Mouse (Mus musculus) heart, embryonic 13.5 days (tissue): Measurements from ENCODE around the gene Arap1. TPM values are rescaled to one million over a fixed set of nuclear protein-coding genes. Genes with fewer than 3 reads are reported as not detected.

Experiments used
- ATAC-seq: fragments of 200-750 bp; cut with Nextera tagmentation; 2 replicates; pipeline ENCODE4 v1.8.0; 2017; ENCODE audit warnings: moderate TSS enrichment; ENCODE audit not compliant: insufficient number of reproducible peaks, low FRiP score, low TSS enrichment; ENCODE audit errors: extremely low read depth
- H3K27ac ChIP-seq: fragments of 300-500 bp; sonication (generic); replicated peaks from 2 replicates; pipeline ENCODE4 v1.5.1; 2015; ENCODE audit warnings: moderate library complexity, mild to moderate bottlenecking, inconsistent platforms
- H3K27me3 ChIP-seq: fragments of 300-500 bp; sonication (generic); replicated peaks from 2 replicates; pipeline ENCODE4 v1.6.1; 2015; ENCODE audit warnings: mild to moderate bottlenecking, inconsistent platforms
- H3K36me3 ChIP-seq: fragments of 300-500 bp; sonication (generic); 2 replicates; pipeline ENCODE4 v1.6.1; 2015; ENCODE audit warnings: mild to moderate bottlenecking, inconsistent platforms
- H3K4me1 ChIP-seq: fragments of 300-500 bp; sonication (generic); 2 replicates; pipeline ENCODE4 v1.6.1; 2015; ENCODE audit warnings: inconsistent platforms
- H3K4me2 ChIP-seq: fragments of 300-500 bp; sonication (generic); 2 replicates; pipeline ENCODE4 v1.6.1; 2015; ENCODE audit warnings: inconsistent platforms, mild to moderate bottlenecking, moderate library complexity
- H3K4me3 ChIP-seq: fragments of 300-500 bp; sonication (generic); 2 replicates; pipeline ENCODE4 v1.5.1; 2015; ENCODE audit warnings: moderate library complexity, mild to moderate bottlenecking, inconsistent platforms
- H3K9ac ChIP-seq: fragments of 300-500 bp; sonication (generic); 2 replicates; pipeline ENCODE4 v1.6.1; 2015; ENCODE audit warnings: inconsistent platforms, mild to moderate bottlenecking, moderate library complexity
- H3K9me3 ChIP-seq: fragments of 300-500 bp; sonication (generic); 2 replicates; pipeline ENCODE4 v1.6.1; 2016; ENCODE audit warnings: inconsistent platforms
- WGBS: fragments of 180-500 bp; shearing (Covaris S2); methylation state at CpG from one replicate; pipeline ENCODE4 v1.1.7; 2015; ENCODE audit warnings: mixed read lengths; 5-methylcytosine and 5-hydroxymethylcytosine counted together
- polyA plus RNA-seq: library from polyadenylated mRNA; unstranded; fragments of >200 nt; fragmentation: Nextera tagmentation; extraction: Ambion mirVana; gene quantifications from 2 replicates; pipeline ENCODE4 v1.2.1, GENCODE M21; 2015

Gene Arap1
- polyA plus RNA-seq, 1 experiment from 2014 or later: 26.3 TPM

- Histone ChIP-seq H3K9me3 (no peaks in the 10 kb centered on the region), H3K36me3 (no peaks in the 10 kb centered on the region), H3K27me3 (peaks cover 91% of the 10 kb centered on the region), H3K4me3 (no peak within 1 kb of the TSS), H3K27ac (no peak within 1 kb of the TSS), H3K4me1 (no peaks in the 10 kb centered on the region), H3K4me2 (no peak within 1 kb of the TSS), H3K9ac (no peak within 1 kb of the TSS)
- WGBS: 16% methylated on average over 6 of the region's 6 CpGs
- no peak for ATAC-seq
These were observed 73.7 kb downstream of the Arap1 start, which contains the start of gene Pde2a for GRCm38 (mm10) chr7:101421529-101421928. Gene Pde2a (plus strand): TSS chr7:101421691.

DNA sequence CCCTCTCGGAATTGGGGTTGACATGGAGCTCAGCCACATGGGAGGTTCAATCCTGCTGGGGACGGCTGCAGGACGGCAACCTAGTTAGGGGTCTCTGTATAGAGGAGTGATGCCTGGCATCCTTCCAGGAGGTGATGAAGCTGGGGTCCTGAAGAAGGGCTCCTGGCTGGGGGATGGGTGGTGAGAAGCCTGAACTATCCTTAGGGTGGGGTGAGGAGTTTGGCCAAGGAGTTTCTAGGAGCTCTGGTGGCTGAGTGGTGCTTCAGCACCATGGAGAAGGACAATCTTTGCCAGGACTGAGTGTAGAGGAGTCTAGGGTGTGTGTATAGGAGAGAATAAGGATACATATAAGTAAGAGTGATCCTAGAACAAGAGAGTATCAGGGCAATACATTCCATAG is 74.2 kb downstream of the Arap1 start:
- Histone ChIP-seq H3K9me3 (no peaks in the 10 kb centered on the region), H3K4me2 (no peak overlapping the region), H3K9ac (no peak overlapping the region), H3K4me3 (no peak overlapping the region), H3K36me3 (no peaks in the 10 kb centered on the region), H3K27ac (no peak overlapping the region), H3K27me3 (peaks cover 86% of the 10 kb centered on the region), H3K4me1 (no peaks in the 10 kb centered on the region)
- no peak for ATAC-seq
- WGBS: 39% methylated on average over 3 of the region's 3 CpGs

- Histone ChIP-seq H3K9me3 (no peaks in the 10 kb centered on the region), H3K4me2 (no peak overlapping the region), H3K27ac (no peak overlapping the region), H3K4me1 (no peaks in the 10 kb centered on the region), H3K9ac (no peak overlapping the region), H3K36me3 (no peaks in the 10 kb centered on the region), H3K27me3 (peaks cover 80% of the 10 kb centered on the region), H3K4me3 (no peak overlapping the region)
- no peak for ATAC-seq
- WGBS: 78% methylated on average over 8 of the region's 8 CpGs
These were observed 74.8 kb downstream of the Arap1 start for GRCm38 (mm10) chr7:101422646-101423045.

GRCm38 (mm10) chr7:101423970-101424369 is 76.1 kb downstream of the Arap1 start:
- H3K4me2 ChIP-seq: no peak overlapping the region
- no peak overlapping the region for H3K27ac ChIP-seq
- no peak overlapping the region for H3K9ac ChIP-seq
- no peak overlapping the region for H3K4me3 ChIP-seq
- peaks cover 74% of the 10 kb centered on the region for H3K27me3 ChIP-seq
- ATAC-seq: no peak
- H3K36me3 ChIP-seq: no peaks in the 10 kb centered on the region
- 55% methylated on average over 6 of the region's 6 CpGs for WGBS
- no peaks in the 10 kb centered on the region for H3K4me1 ChIP-seq
- no peaks in the 10 kb centered on the region for H3K9me3 ChIP-seq

DNA sequence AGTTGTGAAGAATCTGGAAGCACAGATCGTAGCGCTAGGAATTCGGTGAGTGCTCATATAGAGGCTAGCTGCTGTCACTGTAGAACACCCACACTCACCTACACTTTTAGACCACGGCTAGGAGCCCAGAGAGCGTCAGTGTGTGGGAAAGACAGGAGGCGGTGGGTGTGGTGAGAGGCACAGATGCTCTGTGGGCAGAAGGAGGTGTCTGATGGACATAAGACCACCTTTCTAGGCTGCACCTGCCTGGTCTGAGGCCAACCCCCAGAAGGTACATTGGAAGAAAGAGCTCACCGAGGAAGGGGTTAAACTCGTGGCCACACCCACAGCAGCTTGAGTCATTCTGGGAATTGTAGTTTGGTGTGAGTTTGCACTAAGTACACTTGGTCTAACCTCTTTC is 78.8 kb downstream of the Arap1 start:
- no peak for ATAC-seq
- H3K9me3 ChIP-seq: no peaks in the 10 kb centered on the region
- no peak overlapping the region for H3K9ac ChIP-seq
- WGBS: 53% methylated on average over 8 of the region's 8 CpGs
- H3K4me3 ChIP-seq: no peak overlapping the region
- H3K27me3 ChIP-seq: peaks cover 59% of the 10 kb centered on the region
- no peak overlapping the region for H3K27ac ChIP-seq
- H3K36me3 ChIP-seq: no peaks in the 10 kb centered on the region
- no peak overlapping the region for H3K4me2 ChIP-seq
- no peaks in the 10 kb centered on the region for H3K4me1 ChIP-seq

GRCm38 (mm10) chr7:101427736-101428135 is 79.9 kb downstream of the Arap1 start:
- Histone ChIP-seq H3K27me3 (peaks cover 58% of the 10 kb centered on the region), H3K4me3 (no peak overlapping the region), H3K4me1 (no peaks in the 10 kb centered on the region), H3K4me2 (no peak overlapping the region), H3K9me3 (no peaks in the 10 kb centered on the region), H3K36me3 (no peaks in the 10 kb centered on the region), H3K27ac (no peak overlapping the region), H3K9ac (no peak overlapping the region)
- ATAC-seq: no peak
- WGBS: 8% methylated on average over 2 of the region's 2 CpGs

- Histone ChIP-seq H3K4me1 (no peaks in the 10 kb centered on the region), H3K27me3 (peaks cover 26% of the 10 kb centered on the region; the same call in 1 of the 2 replicates), H3K4me2 (no peak overlapping the region), H3K9me3 (no peaks in the 10 kb centered on the region), H3K27ac (no peak overlapping the region), H3K4me3 (no peak overlapping the region), H3K9ac (no peak overlapping the region), H3K36me3 (no peaks in the 10 kb centered on the region)
- WGBS: 57% methylated on average over 6 of the region's 6 CpGs
- ATAC-seq: no peak
These were observed 87.2 kb downstream of the Arap1 start for GRCm38 (mm10) chr7:101435038-101435437.

- no peak for ATAC-seq
- no peak overlapping the region for H3K27ac ChIP-seq
These were observed 90.0 kb downstream of the Arap1 start for GRCm38 (mm10) chr7:101437876-101438275.

GRCm38 (mm10) chr7:101443093-101443492 is 95.2 kb downstream of the Arap1 start:
- no peaks in the 10 kb centered on the region for H3K4me1 ChIP-seq
- H3K4me3 ChIP-seq: no peak overlapping the region
- no peak overlapping the region for H3K4me2 ChIP-seq
- ATAC-seq: no peak
- H3K27ac ChIP-seq: no peak overlapping the region
- H3K27me3 ChIP-seq: peaks cover 64% of the 10 kb centered on the region
- WGBS: 64% methylated on average over 10 of the region's 10 CpGs
- no peaks in the 10 kb centered on the region for H3K36me3 ChIP-seq
- H3K9me3 ChIP-seq: no peaks in the 10 kb centered on the region
- no peak overlapping the region for H3K9ac ChIP-seq

More at GRCm38 (mm10) chr7:101437876-101438275, 90.0 kb downstream of the Arap1 start:
- H3K27me3 ChIP-seq: peaks cover 38% of the 10 kb centered on the region
- H3K4me2 ChIP-seq: no peak overlapping the region
- no peaks in the 10 kb centered on the region for H3K36me3 ChIP-seq
- H3K9me3 ChIP-seq: no peaks in the 10 kb centered on the region
- H3K4me1 ChIP-seq: no peaks in the 10 kb centered on the region
- 9% methylated on average over 1 of the region's 1 CpGs for WGBS
- H3K4me3 ChIP-seq: no peak overlapping the region
- H3K9ac ChIP-seq: no peak overlapping the region

- Histone ChIP-seq H3K36me3 (no peaks in the 10 kb centered on the region), H3K9ac (no peak overlapping the region), H3K4me2 (no peak overlapping the region), H3K27me3 (peaks cover 72% of the 10 kb centered on the region), H3K9me3 (no peaks in the 10 kb centered on the region), H3K27ac (no peak overlapping the region), H3K4me1 (no peaks in the 10 kb centered on the region), H3K4me3 (no peak overlapping the region)
- WGBS: 80% methylated on average over 4 of the region's 4 CpGs
- no peak for ATAC-seq
These were observed 96.3 kb downstream of the Arap1 start for GRCm38 (mm10) chr7:101444211-101444610.

GRCm38 (mm10) chr7:101449855-101450254 is 102.0 kb downstream of the Arap1 start:
- H3K27ac ChIP-seq: no peak overlapping the region
- H3K4me3 ChIP-seq: no peak overlapping the region
- H3K4me2 ChIP-seq: no peak overlapping the region
- H3K27me3 ChIP-seq: peaks cover 75% of the 10 kb centered on the region
- peaks cover 9% of the 10 kb centered on the region for H3K4me1 ChIP-seq
- H3K9me3 ChIP-seq: no peaks in the 10 kb centered on the region
- 33% methylated on average over 3 of the region's 3 CpGs for WGBS
- no peaks in the 10 kb centered on the region for H3K36me3 ChIP-seq
- ATAC-seq: no peak
- H3K9ac ChIP-seq: no peak overlapping the region
